ENCODE assay signal across 7 mouse cellular contexts in the genomic region with DNA sequence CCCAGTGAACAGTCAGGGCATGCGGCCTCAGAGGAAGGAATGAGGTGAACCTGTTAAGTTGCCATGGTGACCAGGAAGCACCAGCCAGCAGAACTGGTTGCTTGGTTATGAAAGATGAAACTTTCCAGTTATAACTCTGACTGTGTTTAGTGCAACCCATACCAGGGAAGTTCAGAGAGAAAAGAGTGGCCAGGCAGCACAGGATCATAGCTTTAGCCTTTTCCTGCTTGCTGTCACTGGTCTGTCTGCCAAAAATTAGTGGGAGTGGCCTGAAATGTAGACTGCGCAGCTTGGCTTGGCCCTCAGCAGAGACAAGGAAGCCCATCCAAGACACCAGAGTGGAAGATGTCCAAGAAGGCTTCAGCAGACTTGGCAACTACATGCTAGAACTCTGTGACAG.
DNase-seq lines count a peak whose midpoint lies in the region; ATAC-seq lines count a peak whose summit lies in the region.

No protein-coding gene starts in this region.

- peak; percentile 5 to 9 for DNase-seq in left cerebral cortex, adult 18-20 months (ENCODE audit: low spot score in 2 of 2)
- no peak for DNase-seq in left cerebral cortex, adult 11 months (ENCODE audit: low spot score)
- peak; percentile 61 for DNase-seq in adrenal gland, postnatal 14 days
- peak; percentile 34 for DNase-seq in fibroblast of lung, adult 2 months (ENCODE audit: low read depth)
- DNase-seq in kidney, adult 8-10 months: peak; percentile 25 to 29
- DNase-seq in spleen, adult 18-20 months: no peak

- ATAC-seq in megakaryocyte, adult 5-6 weeks (ENCODE audit: poor library complexity, severe bottlenecking): 0 out of 2 replicates have a peak, but pooled peaks have one; percentile 18

Comparison
In these comparisons a context has a peak if more than half of its experiments do, and no peak if none do; other contexts are left out.
1. DNase-seq: peak in left cerebral cortex, adult 18-20 months (2 of 2), adrenal gland, postnatal 14 days (single experiment), fibroblast of lung, adult 2 months (single experiment) and kidney, adult 8-10 months (2 of 2); none in left cerebral cortex, adult 11 months (single experiment) and spleen, adult 18-20 months (0 of 2).